Mouse (Mus musculus) heart, adult 2 months (tissue): Measurements from ENCODE around the gene Gm42420. TPM values are rescaled to one million over a fixed set of nuclear protein-coding genes. Genes with fewer than 3 reads are reported as not detected.
A peak's percentile ranks its signal among the peaks of the same experiment; 100 is the strongest.

Experiments
- DNase-seq, 2 experiments: peaks; one replicate each; pipeline ENCODE4 v3.0.0; 2021
- H3K27ac ChIP-seq: fragments of 200-600 bp; 2 replicates; pipeline ENCODE4 v1.8.1; 2022
- H3K27me3 ChIP-seq: fragments of 200-500 bp; 2 replicates; pipeline ENCODE4 v1.6.1; 2012; ENCODE audit warnings: mild to moderate bottlenecking, low read length, inconsistent platforms, mixed read lengths; ENCODE audit not compliant: control insufficient read depth, insufficient read depth
- H3K36me3 ChIP-seq: fragments of 200-500 bp; 2 replicates; pipeline ENCODE4 v1.6.1; 2012; ENCODE audit warnings: low read length, inconsistent platforms; ENCODE audit not compliant: control insufficient read depth, insufficient read depth
- H3K4me1 ChIP-seq: fragments of 200-500 bp; 2 replicates; pipeline ENCODE4 v1.6.1; 2011; ENCODE audit warnings: low read length; ENCODE audit not compliant: control insufficient read depth, insufficient read depth
- H3K4me3 ChIP-seq: fragments of 200-600 bp; 2 replicates; pipeline ENCODE4 v1.8.1; 2022
- H3K79me2 ChIP-seq: fragments of 200-500 bp; replicated peaks from 2 replicates; pipeline ENCODE4 v1.6.1; 2012; ENCODE audit warnings: mild to moderate bottlenecking, inconsistent platforms, low read length, moderate library complexity, mixed read lengths; ENCODE audit not compliant: control insufficient read depth, insufficient read depth
- H3K9ac ChIP-seq: fragments of 200-500 bp; 2 replicates; pipeline ENCODE4 v1.6.1; 2012; ENCODE audit warnings: low read depth, mild to moderate bottlenecking, control low read depth, inconsistent platforms, low read length, mixed read lengths
- CTCF ChIP-seq: fragments of 200-600 bp; IDR thresholded peaks from 2 replicates; pipeline ENCODE4 v1.8.1; 2022; ENCODE audit warnings: antibody characterized with exemption, mild to moderate bottlenecking, moderate library complexity
- EP300 ChIP-seq: fragments of 200-500 bp; IDR thresholded peaks from 2 replicates; pipeline ENCODE4 v1.6.1; 2011; ENCODE audit warnings: low read depth, low read length, control low read depth; ENCODE audit not compliant: insufficient read depth
- POLR2A ChIP-seq: fragments of 200-500 bp; IDR thresholded peaks from 2 replicates; pipeline ENCODE4 v1.6.1; 2011; ENCODE audit warnings: mild to moderate bottlenecking, low read depth, low read length, control low read depth; ENCODE audit not compliant: insufficient read depth
- WGBS: fragments of 180-500 bp; shearing (Covaris S2); methylation state at CpG from one replicate; pipeline ENCODE4 v1.1.7; 2018; 5-methylcytosine and 5-hydroxymethylcytosine counted together
- intact Hi-C: fragments of 180-260 bp; cut with DNase I; formaldehyde crosslinking; loops from one replicate; pipeline ENCODE4 v1.15.1; 2025
- polyA plus RNA-seq: library from polyadenylated mRNA; depleted of rRNA; stranded (reverse); fragments of >200 nt; gene quantifications from 2 replicates; pipeline ENCODE4 v1.2.3, GENCODE M21; 2012; rRNA removed
- total RNA-seq, 2 experiments: library from RNA; stranded (reverse); gene quantifications; 2 replicates each; pipeline ENCODE4 v1.2.3; 2021

The Gm42420 gene
- total and polyA plus RNA-seq, 3 experiments, result 2.2 TPM; not detected in 2

- Histone ChIP-seq H3K79me2 (no peaks in the 10 kb centered on the region), H3K36me3 (peaks cover 12% of the 10 kb centered on the region), H3K27me3 (no peaks in the 10 kb centered on the region), H3K9ac (no peak overlapping the region), H3K4me1 (peaks cover 3% of the 10 kb centered on the region), H3K27ac (no peak overlapping the region), H3K4me3 (no peak overlapping the region)
- TF ChIP-seq CTCF, result no peak
- no peak for TF ChIP-seq POLR2A
- TF ChIP-seq EP300, result no peak
- 47% methylated on average over 5 of the region's 5 CpGs for WGBS
- DNase-seq, result no peak
- intact Hi-C loops, result no loop called here
Observed at GRCm38 (mm10) chr6:39607365-39607764, 21.8 kb downstream of the Gm42420 start.

GRCm38 (mm10) chr6:39610207-39610606 lies 24.7 kb downstream of the Gm42420 start:
- Histone ChIP-seq H3K27me3 (no peaks in the 10 kb centered on the region), H3K4me1 (peaks cover 2% of the 10 kb centered on the region), H3K36me3 (peaks cover 8% of the 10 kb centered on the region; the same call in 1 of the 2 replicates), H3K4me3 (no peak overlapping the region), H3K79me2 (no peaks in the 10 kb centered on the region), H3K9ac (no peak overlapping the region), H3K27ac (no peak overlapping the region)
- WGBS, result 70% methylated on average over 2 of the region's 2 CpGs
- intact Hi-C loops, result loop anchor here (5.0 kb wide), 1 partner anchor 172 kb away; no protein-coding TSS in a partner anchor
- no peak for DNase-seq
- TF ChIP-seq POLR2A (no peak), CTCF (peak; percentile 46)

DNA sequence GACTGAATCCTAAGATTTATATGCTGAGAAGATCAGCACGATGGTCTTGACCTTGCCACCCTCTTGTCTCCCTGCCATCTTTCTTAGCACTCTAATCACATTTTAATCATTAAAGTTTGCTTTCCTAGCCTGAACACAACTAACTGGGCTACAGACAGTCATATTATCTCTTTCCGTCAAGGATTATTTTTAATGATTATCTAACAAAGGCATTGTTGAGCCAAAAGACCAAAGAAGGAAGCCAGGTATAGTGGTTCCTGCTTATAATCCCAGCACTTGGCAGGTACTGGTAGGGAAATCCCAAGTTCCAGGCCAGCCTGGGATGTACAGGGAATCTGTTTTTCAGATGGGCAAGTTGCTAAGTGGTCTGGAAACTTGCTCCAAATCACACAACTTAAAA lies 25.7 kb downstream of the Gm42420 start:
- H3K36me3 ChIP-seq, result 0 out of 2 replicates have a peak, but pooled peaks cover 3% of the 10 kb centered on the region
- no peaks in the 10 kb centered on the region for H3K79me2 ChIP-seq
- no peak overlapping the region for H3K4me3 ChIP-seq
- WGBS, result 81% methylated on average over 2 of the region's 2 CpGs
- no peak for DNase-seq
- H3K27ac ChIP-seq, result no peak overlapping the region
- H3K9ac ChIP-seq, result no peak overlapping the region
- H3K27me3 ChIP-seq, result no peaks in the 10 kb centered on the region
- intact Hi-C loops, result loop anchor here (5.0 kb wide), 1 partner anchor 171 kb away; no protein-coding TSS in a partner anchor
- no peaks in the 10 kb centered on the region for H3K4me1 ChIP-seq
- no peak for TF ChIP-seq CTCF
- TF ChIP-seq POLR2A, result no peak
- TF ChIP-seq EP300, result no peak

Other genes starting within 250 kb of the Gm42420 start
- gene Slc37a3, start 208.1 kb upstream of the Gm42420 start, total RNA-seq, result 10 to 100 TPM; 18.8 to 19.3 TPM
- gene Slc37a3, start 208.1 kb upstream of the Gm42420 start, polyA plus RNA-seq, result 9.2 and 16.8 TPM in 2 replicates
- under 1 TPM; 0.14 to 0.50 TPM for gene Rab19, start 204.6 kb upstream of the Gm42420 start, total RNA-seq
- 0.61 and 0.73 TPM in 2 replicates for gene Rab19, start 204.6 kb upstream of the Gm42420 start, polyA plus RNA-seq
- gene Mkrn1, start 165.3 kb upstream of the Gm42420 start, total RNA-seq, result 100 to 1,000 TPM in 1 of 2 experiments, 10 to 100 TPM in 1; 49.3 to 156 TPM
- gene Mkrn1, start 165.3 kb upstream of the Gm42420 start, polyA plus RNA-seq, result 28.9 and 48.8 TPM in 2 replicates
- 1 to 10 TPM; 6.0 to 6.6 TPM for gene Dennd2a, start 27.9 kb upstream of the Gm42420 start, total RNA-seq
- 5.6 and 7.4 TPM in 2 replicates for gene Dennd2a, start 27.9 kb upstream of the Gm42420 start, polyA plus RNA-seq
- 10 to 100 TPM; 12.1 to 15.6 TPM for gene Adck2, start 11.9 kb upstream of the Gm42420 start, total RNA-seq
- 7.6 and 15.9 TPM in 2 replicates for gene Adck2, start 11.9 kb upstream of the Gm42420 start, polyA plus RNA-seq
- gene Ndufb2, start 6.8 kb downstream of the Gm42420 start, total RNA-seq, result 100 to 1,000 TPM; 625 to 742 TPM
- 916 and 995 TPM in 2 replicates for gene Ndufb2, start 6.8 kb downstream of the Gm42420 start, polyA plus RNA-seq
- gene Braf, start 139.7 kb downstream of the Gm42420 start, total RNA-seq, result 10 to 100 TPM; 15.0 to 16.9 TPM
- gene Braf, start 139.7 kb downstream of the Gm42420 start, polyA plus RNA-seq, result 7.2 and 12.6 TPM in 2 replicates
- 100 to 1,000 TPM in 1 of 2 experiments, 10 to 100 TPM in 1; 97.7 to 106 TPM for gene Mrps33, start 225.2 kb downstream of the Gm42420 start, total RNA-seq
- 133 and 317 TPM in 2 replicates for gene Mrps33, start 225.2 kb downstream of the Gm42420 start, polyA plus RNA-seq